Mouse (Mus musculus): ENCODE measurements around the gene Cdh1. TPM values are rescaled to one million over a fixed set of nuclear protein-coding genes. Genes with fewer than 3 reads are reported as not detected.
"Not testable (repeated sequence)": the region's sequence is repeated elsewhere in the genome, so short reads cannot be mapped to it uniquely, and the experiment has no call there.

The Cdh1 gene
- polyA plus RNA-seq, 1 experiment: 1.5 TPM

DNA sequence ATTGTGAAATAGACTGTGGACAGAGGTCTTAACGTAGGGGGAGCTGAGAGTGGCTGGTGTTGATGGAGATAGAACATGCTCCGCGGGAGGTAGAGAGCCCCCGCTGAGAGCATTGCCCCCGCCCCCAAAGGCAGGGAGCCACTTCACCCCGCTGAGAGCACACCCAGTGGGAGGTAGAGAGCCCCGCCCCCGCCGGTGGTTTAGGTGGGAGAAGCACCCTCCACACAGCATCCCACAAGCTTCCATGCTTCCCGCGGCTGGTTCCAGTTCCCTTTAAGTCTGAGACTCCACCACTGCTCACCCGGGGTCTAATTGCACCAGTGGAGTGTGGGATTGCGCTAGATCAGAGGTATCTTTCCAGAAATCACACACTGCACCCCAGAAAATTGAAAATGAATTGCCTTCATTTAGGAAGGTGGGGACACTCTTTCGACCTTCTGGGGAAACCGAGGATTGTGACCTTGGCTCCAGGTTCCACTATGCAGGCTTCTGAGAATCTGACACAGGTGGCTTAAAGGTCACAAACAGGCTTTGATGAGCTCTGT lies 3.5 kb downstream of the Cdh1 start:
- peaks cover 11% of the 10 kb centered on the region for H3K27me3 ChIP-seq (ENCODE audit: control insufficient read depth, insufficient read depth, low read length)
- WGBS: 35% methylated on average over 15 of the region's 15 CpGs

DNA sequence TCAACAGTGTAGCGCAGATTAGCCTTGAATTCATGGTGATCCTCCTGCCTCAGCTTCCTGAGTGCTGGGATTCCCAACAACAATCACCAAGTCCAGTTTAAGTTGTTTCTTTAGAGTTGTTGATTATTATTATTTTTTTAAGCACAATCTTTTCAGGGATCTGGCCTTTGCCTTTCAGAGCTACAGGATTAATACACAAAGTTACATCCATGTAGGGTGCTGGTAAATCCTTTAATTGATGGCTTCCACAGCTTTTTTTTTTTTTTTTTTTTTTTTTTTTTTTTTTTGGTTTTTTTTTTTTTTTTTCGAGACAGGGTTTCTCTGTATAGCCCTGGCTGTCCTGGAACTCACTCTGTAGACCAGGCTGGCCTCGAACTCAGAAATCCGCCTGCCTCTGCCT lies 4.6 kb downstream of the Cdh1 start:
- 86% methylated on average over 4 of the region's 4 CpGs for WGBS
- peaks cover 11% of the 10 kb centered on the region for H3K27me3 ChIP-seq (ENCODE audit: control insufficient read depth, insufficient read depth, low read length)
- DNase-seq (ENCODE audit: low read depth in 1 of 2, low spot score in 2 of 2); H3K4me3 ChIP-seq (ENCODE audit: extremely low read depth, insufficient read depth, insufficient read length); H3K36me3 ChIP-seq (ENCODE audit: control insufficient read depth, insufficient read depth, low read length); H3K4me1 ChIP-seq (ENCODE audit: control insufficient read depth, insufficient read depth, insufficient read length); H3K27ac ChIP-seq (ENCODE audit: insufficient read depth, low read length): not testable (repeated sequence)

More for the DNA sequence above, 3.5 kb downstream of the Cdh1 start:
- DNase-seq (ENCODE audit: low read depth in 1 of 2, low spot score in 2 of 2): no peak
- Histone ChIP-seq H3K4me3 (ENCODE audit: extremely low read depth, insufficient read depth, insufficient read length) (no peak overlapping the region), H3K4me1 (ENCODE audit: control insufficient read depth, insufficient read depth, insufficient read length) (peaks cover 3% of the 10 kb centered on the region; the same call in 1 of the 2 replicates), H3K27ac (ENCODE audit: insufficient read depth, low read length) (no peak overlapping the region), H3K36me3 (ENCODE audit: control insufficient read depth, insufficient read depth, low read length) (no peaks in the 10 kb centered on the region)
- TF ChIP-seq POLR2A (IDR thresholded peaks at IDR 0.05; ENCODE audit: low read depth, low read length): no peak

DNA sequence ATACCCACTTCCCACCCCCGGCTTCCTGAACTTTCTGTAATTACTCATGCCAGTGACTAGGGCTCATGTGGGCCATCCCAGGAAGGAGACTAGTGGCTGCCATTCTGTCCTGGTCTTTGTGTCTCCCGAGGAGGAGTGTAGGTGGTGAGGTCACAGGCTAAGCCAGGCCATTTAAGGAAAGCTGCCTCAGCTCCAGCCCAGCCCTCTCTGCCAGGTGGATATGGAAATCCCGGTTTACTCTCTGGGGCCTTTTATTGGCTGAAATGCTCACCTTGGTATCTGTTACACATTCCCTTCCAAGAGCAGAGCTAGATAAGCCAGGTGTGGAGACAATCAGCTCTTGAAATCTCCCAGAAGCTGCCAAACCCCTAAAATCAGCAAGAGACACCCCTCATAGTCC lies 5.3 kb downstream of the Cdh1 start:
- no peak for TF ChIP-seq CTCF (IDR thresholded peaks at IDR 0.05; ENCODE audit: extremely low read depth, insufficient read depth, insufficient read length, insufficient replicate concordance)
- 80% methylated on average over 3 of the region's 3 CpGs for WGBS
- Histone ChIP-seq H3K27me3 (ENCODE audit: control insufficient read depth, insufficient read depth, low read length) (peaks cover 8% of the 10 kb centered on the region; the same call in 1 of the 2 replicates), H3K4me1 (ENCODE audit: control insufficient read depth, insufficient read depth, insufficient read length) (peaks cover 2% of the 10 kb centered on the region; the same call in 1 of the 2 replicates), H3K36me3 (ENCODE audit: control insufficient read depth, insufficient read depth, low read length) (no peaks in the 10 kb centered on the region), H3K4me3 (ENCODE audit: extremely low read depth, insufficient read depth, insufficient read length) (no peak overlapping the region), H3K27ac (ENCODE audit: insufficient read depth, low read length) (no peak overlapping the region)
- no peak for DNase-seq (ENCODE audit: low read depth in 1 of 2, low spot score in 2 of 2)

DNA sequence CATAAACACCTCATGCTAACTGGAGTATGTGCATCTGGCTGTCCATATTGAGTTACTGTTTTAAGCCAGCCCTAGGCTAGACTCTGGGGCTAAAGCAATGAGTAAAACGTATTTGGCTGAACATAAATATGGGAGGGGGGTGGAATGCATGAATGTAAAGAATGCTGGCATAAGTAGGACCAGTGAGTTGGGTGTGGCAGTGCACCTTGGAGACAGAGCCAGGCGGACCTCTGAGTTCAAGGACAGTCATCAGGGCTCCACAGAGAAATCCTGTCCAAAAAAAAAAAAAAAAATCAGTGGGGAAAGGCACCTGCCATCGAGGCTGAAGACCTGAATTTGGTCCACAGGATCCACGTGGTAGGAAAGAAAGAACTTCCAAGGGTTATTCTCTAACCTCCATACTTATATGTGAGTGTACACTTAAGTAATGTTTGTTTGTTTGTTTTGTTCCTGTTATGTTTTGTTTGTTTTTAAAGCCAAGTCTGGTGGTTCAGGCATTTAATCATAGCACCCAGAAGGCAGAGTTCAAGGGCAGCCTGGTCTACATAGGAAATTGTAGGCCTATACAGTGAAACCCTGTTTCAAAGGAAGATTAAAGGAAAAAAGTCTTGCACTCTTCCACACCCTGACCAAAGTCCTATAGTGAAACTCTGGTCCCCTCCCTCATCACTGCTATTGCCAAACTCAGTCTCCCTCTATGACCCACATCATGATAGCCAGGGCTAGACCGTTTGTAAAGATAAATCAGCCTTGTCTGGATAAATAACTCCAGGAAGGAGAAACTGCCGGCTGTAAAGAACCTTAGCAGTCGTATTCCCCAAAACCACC lies 6.1 kb downstream of the Cdh1 start:
- H3K27me3 ChIP-seq (ENCODE audit: control insufficient read depth, insufficient read depth, low read length): no peaks in the 10 kb centered on the region; the same call in 1 of the 2 replicates
- no peak for TF ChIP-seq CTCF (IDR thresholded peaks at IDR 0.05; ENCODE audit: extremely low read depth, insufficient read depth, insufficient read length, insufficient replicate concordance)
- TF ChIP-seq POLR2A (IDR thresholded peaks at IDR 0.05; ENCODE audit: low read depth, low read length): no peak
- WGBS: 80% methylated on average over 7 of the region's 7 CpGs
- no peak overlapping the region for H3K4me3 ChIP-seq (ENCODE audit: extremely low read depth, insufficient read depth, insufficient read length)
- no peaks in the 10 kb centered on the region for H3K4me1 ChIP-seq (ENCODE audit: control insufficient read depth, insufficient read depth, insufficient read length)
- DNase-seq (ENCODE audit: low read depth in 1 of 2, low spot score in 2 of 2): no peak
- no peak overlapping the region for H3K27ac ChIP-seq (ENCODE audit: insufficient read depth, low read length)
- H3K36me3 ChIP-seq (ENCODE audit: control insufficient read depth, insufficient read depth, low read length): no peaks in the 10 kb centered on the region

DNA sequence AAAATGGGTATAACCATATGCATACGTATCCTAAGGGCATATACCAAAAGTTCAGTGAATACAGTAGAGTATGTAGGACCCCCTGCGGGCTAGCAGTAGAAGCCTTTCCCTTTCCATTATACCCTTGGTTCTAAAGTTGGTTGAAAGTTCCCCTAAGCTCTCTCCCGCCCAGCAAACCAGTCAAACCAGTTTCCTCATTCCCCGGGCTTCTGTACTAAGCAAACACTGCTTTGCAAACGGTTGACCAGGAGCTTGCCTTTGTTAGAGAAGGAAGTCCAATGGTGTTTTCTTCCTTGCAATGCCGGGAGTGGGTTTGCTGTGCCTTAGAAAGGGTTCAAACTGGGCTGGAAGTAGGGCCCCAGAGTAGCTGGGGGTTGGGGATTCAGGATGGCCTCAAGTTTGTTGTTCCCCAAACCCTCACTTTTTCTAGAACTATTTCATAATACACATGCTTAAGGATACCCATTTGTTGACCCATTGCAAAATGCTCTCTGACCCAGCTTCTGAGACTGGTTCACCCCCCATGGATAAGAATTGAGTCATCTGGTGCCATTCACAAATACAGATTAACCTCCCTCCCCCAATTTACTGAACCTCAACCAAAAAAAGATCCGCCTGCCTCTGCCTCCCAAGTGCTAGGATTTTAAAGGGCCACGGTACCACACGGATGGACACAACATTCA lies 7.9 kb downstream of the Cdh1 start:
- TF ChIP-seq POLR2A (IDR thresholded peaks at IDR 0.05; ENCODE audit: low read depth, low read length): no peak
- no peak for TF ChIP-seq CTCF (IDR thresholded peaks at IDR 0.05; ENCODE audit: extremely low read depth, insufficient read depth, insufficient read length, insufficient replicate concordance)
- Histone ChIP-seq H3K36me3 (ENCODE audit: control insufficient read depth, insufficient read depth, low read length) (no peaks in the 10 kb centered on the region), H3K4me1 (ENCODE audit: control insufficient read depth, insufficient read depth, insufficient read length) (no peaks in the 10 kb centered on the region), H3K27me3 (ENCODE audit: control insufficient read depth, insufficient read depth, low read length) (no peaks in the 10 kb centered on the region; the same call in 1 of the 2 replicates), H3K4me3 (ENCODE audit: extremely low read depth, insufficient read depth, insufficient read length) (no peak overlapping the region), H3K27ac (ENCODE audit: insufficient read depth, low read length) (no peak overlapping the region)
- DNase-seq (ENCODE audit: low read depth in 1 of 2, low spot score in 2 of 2): no peak
- 75% methylated on average over 9 of the region's 9 CpGs for WGBS

DNA sequence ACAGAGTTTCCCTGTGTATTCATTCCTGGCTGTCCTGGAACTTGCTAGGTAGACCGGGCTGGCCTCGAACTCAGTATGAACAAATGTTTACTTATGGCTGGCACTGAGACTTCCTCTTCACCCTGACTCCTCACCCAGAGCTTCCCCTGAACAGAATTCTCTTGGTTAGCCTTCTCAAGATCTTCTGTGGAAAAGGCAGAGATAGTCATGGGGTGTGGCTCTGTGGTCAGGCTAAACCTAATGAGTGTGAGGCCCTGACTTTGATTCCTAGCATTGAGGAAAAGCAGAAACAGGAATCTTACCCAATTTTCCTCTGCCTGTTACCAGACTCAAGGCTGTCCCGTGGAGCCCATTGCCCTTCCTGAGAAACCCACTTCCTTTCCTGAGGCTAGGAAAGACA lies 8.9 kb downstream of the Cdh1 start:
- no peak overlapping the region for H3K4me3 ChIP-seq (ENCODE audit: extremely low read depth, insufficient read depth, insufficient read length)
- WGBS: 56% methylated on average over 3 of the region's 3 CpGs
- H3K4me1 ChIP-seq (ENCODE audit: control insufficient read depth, insufficient read depth, insufficient read length): no peaks in the 10 kb centered on the region
- no peaks in the 10 kb centered on the region for H3K36me3 ChIP-seq (ENCODE audit: control insufficient read depth, insufficient read depth, low read length)
- TF ChIP-seq POLR2A (IDR thresholded peaks at IDR 0.05; ENCODE audit: low read depth, low read length): no peak
- TF ChIP-seq CTCF (IDR thresholded peaks at IDR 0.05; ENCODE audit: extremely low read depth, insufficient read depth, insufficient read length, insufficient replicate concordance): no peak
- no peak for DNase-seq (ENCODE audit: low read depth in 1 of 2, low spot score in 2 of 2)
- H3K27ac ChIP-seq (ENCODE audit: insufficient read depth, low read length): no peak overlapping the region
- H3K27me3 ChIP-seq (ENCODE audit: control insufficient read depth, insufficient read depth, low read length): no peaks in the 10 kb centered on the region; the same call in 1 of the 2 replicates

DNA sequence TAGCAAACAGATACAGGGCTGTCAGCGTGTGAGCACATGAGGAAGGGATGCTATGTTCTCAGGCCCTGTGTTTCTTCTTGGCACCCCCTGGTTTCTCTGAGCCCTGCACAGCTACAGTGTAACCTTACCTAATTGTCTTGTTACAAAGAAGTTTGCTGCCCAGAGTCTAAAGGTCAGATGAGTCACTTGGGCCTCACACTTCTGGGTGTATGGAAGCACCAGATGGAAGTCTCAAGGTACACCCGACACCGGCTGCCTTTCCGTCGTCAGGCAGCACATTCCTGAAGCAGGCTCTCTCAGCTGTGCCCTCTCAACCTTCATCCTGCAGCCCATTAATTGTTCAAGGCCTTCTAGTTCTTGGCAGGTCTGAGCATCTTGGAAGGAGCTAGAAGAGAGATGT lies 11.6 kb downstream of the Cdh1 start:
- no peak overlapping the region for H3K4me3 ChIP-seq (ENCODE audit: extremely low read depth, insufficient read depth, insufficient read length)
- H3K4me1 ChIP-seq (ENCODE audit: control insufficient read depth, insufficient read depth, insufficient read length): no peaks in the 10 kb centered on the region
- no peaks in the 10 kb centered on the region for H3K27me3 ChIP-seq (ENCODE audit: control insufficient read depth, insufficient read depth, low read length)
- H3K36me3 ChIP-seq (ENCODE audit: control insufficient read depth, insufficient read depth, low read length): no peaks in the 10 kb centered on the region
- H3K27ac ChIP-seq (ENCODE audit: insufficient read depth, low read length): no peak overlapping the region
- WGBS: 96% methylated on average over 5 of the region's 5 CpGs
- no peak for DNase-seq (ENCODE audit: low read depth in 1 of 2, low spot score in 2 of 2)
- TF ChIP-seq POLR2A (IDR thresholded peaks at IDR 0.05; ENCODE audit: low read depth, low read length): no peak
- no peak for TF ChIP-seq CTCF (IDR thresholded peaks at IDR 0.05; ENCODE audit: extremely low read depth, insufficient read depth, insufficient read length, insufficient replicate concordance)

Measured in spleen, adult 2 months (tissue).